Mouse (Mus musculus) lung, adult 2 months (tissue): Measurements from ENCODE around the gene Pycr1.

Source experiments
- CTCF ChIP-seq: fragments of 200-500 bp; IDR thresholded peaks from 2 replicates; pipeline ENCODE4 v1.5.1; 2011; ENCODE audit warnings: mild to moderate bottlenecking, low read length, control low read depth; ENCODE audit not compliant: insufficient read depth
- POLR2A ChIP-seq: fragments of 200-500 bp; IDR thresholded peaks from 2 replicates; pipeline ENCODE4 v1.6.1; 2011; ENCODE audit warnings: low read depth, mild to moderate bottlenecking, control low read depth, low read length, borderline replicate concordance; ENCODE audit errors: extremely low read depth

- TF ChIP-seq CTCF (no peak), POLR2A (no peak)
Measured at GRCm38 (mm10) chr11:120613976-120614375, 29.6 kb downstream of the Pycr1 start.
